Comparison of ENCODE assay signal across 8 mouse cellular contexts in the genomic region with DNA sequence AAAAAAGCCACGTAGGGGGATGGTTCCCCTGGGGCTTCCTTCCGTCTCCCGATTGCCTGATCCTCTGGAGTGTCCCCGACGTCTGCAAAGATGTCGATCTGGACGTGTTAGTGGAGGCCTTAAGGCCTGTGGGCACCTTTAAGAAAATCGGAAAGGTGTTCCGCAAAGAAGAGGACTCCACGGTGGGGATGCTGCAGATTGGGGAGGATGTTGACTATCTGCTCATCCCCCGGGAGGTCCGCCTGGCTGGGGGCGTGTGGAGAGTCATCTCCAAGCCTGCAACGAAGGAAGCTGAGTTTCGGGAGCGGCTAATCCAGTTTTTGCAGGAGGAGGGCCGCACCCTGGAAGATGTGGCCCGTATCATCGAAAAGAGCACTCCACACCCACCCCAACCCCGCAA. TPM values are rescaled to one million over a fixed set of nuclear protein-coding genes. Genes with fewer than 3 reads are reported as not detected.
A peak's percentile ranks its signal among the peaks of the same experiment; 100 is the strongest.
DNase-seq lines count a peak whose midpoint lies in the region; ATAC-seq and TF ChIP-seq lines count a peak whose summit lies in the region.

No protein-coding gene starts in this region.

- 8% methylated on average over 20 of the region's 20 CpGs for WGBS in liver, embryonic 12.5 days (ENCODE audit: insufficient replicate concordance)
- whole genome bisulfite sequencing in stomach, postnatal 0 days: 3% methylated on average over 20 of the region's 20 CpGs

- peak overlapping the region; percentile 63 for H3K27ac ChIP-seq in testis, adult 2 months (ENCODE audit: control insufficient read depth, insufficient read depth, low read depth, low read length)
- H3K27ac ChIP-seq in liver, embryonic 12.5 days: 0 out of 2 replicates have a peak overlapping the region, but pooled peaks have one; percentile 58
- H3K27ac ChIP-seq in stomach, postnatal 0 days (replicated peaks): peak overlapping the region; percentile 85

- H3K27me3 ChIP-seq in testis, adult 2 months (ENCODE audit: control insufficient read depth, insufficient read depth, low read length): no peaks in the 10 kb centered on the region
- peaks cover 16% of the 10 kb centered on the region for H3K27me3 ChIP-seq in liver, embryonic 12.5 days (replicated peaks)
- no peaks in the 10 kb centered on the region for H3K27me3 ChIP-seq in stomach, postnatal 0 days (ENCODE audit: control insufficient read depth, insufficient read depth, low read length)

- TF ChIP-seq POLR2A in testis, adult 2 months (IDR thresholded peaks at IDR 0.05; ENCODE audit: control insufficient read depth, low read depth, low read length): no peak

- H3K4me2 ChIP-seq in liver, embryonic 12.5 days: peak overlapping the region; percentile 69
- H3K4me2 ChIP-seq in stomach, postnatal 0 days (replicated peaks; ENCODE audit: low read depth): peak overlapping the region; percentile 67

- no peaks in the 10 kb centered on the region for H3K36me3 ChIP-seq in testis, adult 2 months (ENCODE audit: control insufficient read depth, insufficient read depth, low read length)
- peaks cover 20% of the 10 kb centered on the region for H3K36me3 ChIP-seq in liver, embryonic 12.5 days
- H3K36me3 ChIP-seq in stomach, postnatal 0 days (ENCODE audit: control insufficient read depth, insufficient read depth, low read length): no peaks in the 10 kb centered on the region

- peaks cover 19% of the 10 kb centered on the region for H3K4me1 ChIP-seq in testis, adult 2 months (ENCODE audit: control insufficient read depth, insufficient read depth, low read length)
- peaks cover 84% of the 10 kb centered on the region for H3K4me1 ChIP-seq in liver, embryonic 12.5 days
- peaks cover 2% of the 10 kb centered on the region; the same call in 1 of the 2 replicates for H3K4me1 ChIP-seq in stomach, postnatal 0 days (replicated peaks; ENCODE audit: control insufficient read depth, insufficient read depth)

- peak; percentile 44 for DNase-seq in embryo, embryonic 11 days
- DNase-seq in embryo, embryonic 10 days (ENCODE audit: low spot score): no peak
- DNase-seq in testis, postnatal 14 days (ENCODE audit: low spot score): no peak
- DNase-seq in stomach, postnatal 0 days (ENCODE audit: low spot score): peak; percentile 20
- DNase-seq in layer of hippocampus, postnatal 10 days (ENCODE audit: low spot score in 2 of 2): no peak

- peak overlapping the region; percentile 70 for H3K4me3 ChIP-seq in testis, adult 2 months (ENCODE audit: control insufficient read depth, low read depth, low read length)
- peak overlapping the region; percentile 60 for H3K4me3 ChIP-seq in liver, embryonic 12.5 days
- H3K4me3 ChIP-seq in stomach, postnatal 0 days (ENCODE audit: low read depth, low read length): peak overlapping the region; percentile 57

- no peaks in the 10 kb centered on the region for H3K9me3 ChIP-seq in liver, embryonic 12.5 days (replicated peaks)
- H3K9me3 ChIP-seq in stomach, postnatal 0 days (ENCODE audit: control insufficient read depth, low read length): no peaks in the 10 kb centered on the region

- no peak for ATAC-seq in liver, embryonic 12.5 days
- ATAC-seq in stomach, postnatal 0 days (ENCODE audit: low FRiP score, low TSS enrichment): no peak
- no peak for ATAC-seq in erythroid progenitor cell, adult 5-6 weeks (replicated peaks; ENCODE audit: low FRiP score, poor library complexity, severe bottlenecking)

- peak overlapping the region; percentile 65 for H3K9ac ChIP-seq in liver, embryonic 12.5 days
- H3K9ac ChIP-seq in stomach, postnatal 0 days (ENCODE audit: low read length): peak overlapping the region; percentile 70

- no peak for TF ChIP-seq CTCF in testis, adult 2 months (IDR thresholded peaks at IDR 0.05; ENCODE audit: control insufficient read depth, insufficient read depth, insufficient replicate concordance, low read depth, low read length)
- no peak for TF ChIP-seq CTCF in stomach, postnatal 0 days (IDR thresholded peaks at IDR 0.05; ENCODE audit: low read depth)

- TF ChIP-seq EP300 in stomach, postnatal 0 days (optimal IDR thresholded peaks at IDR 0.05): no peak

RNA-seq across cellular contexts. Expression of gene Ccdc8, which starts 1.9 kb away (rescaled TPM):
- polyA plus RNA-seq in testis, adult 2 months (2012; rRNA removed): 1.6 TPM in 2 replicates
- polyA plus RNA-seq in liver, embryonic 12.5 days (2016; fragmentation: Nextera tagmentation; extraction: Ambion mirVana): 3.8 and 3.9 TPM in 2 replicates
- polyA plus RNA-seq in stomach, postnatal 0 days (2015; fragmentation: Nextera tagmentation; extraction: Ambion mirVana): 4.7 and 6.7 TPM in 2 replicates
- total RNA-seq in layer of hippocampus, postnatal 10 days (2021): 1 to 10 TPM; 3.7 to 4.4 TPM
- not detected in 2 replicates for total RNA-seq in erythroid progenitor cell, adult 5-6 weeks (2015; ENCODE audit: low replicate concordance)
- not detected in 2 replicates for total RNA-seq in erythroid progenitor cell, adult 5-6 weeks (2017; ENCODE audit: low replicate concordance)

RNA-seq across cellular contexts. Expression of gene Gm42372, which starts 11.5 kb away (rescaled TPM):
- polyA plus RNA-seq in testis, adult 2 months (2012; rRNA removed): 1.8 and 2.4 TPM in 2 replicates
- polyA plus RNA-seq in liver, embryonic 12.5 days (2016; fragmentation: Nextera tagmentation; extraction: Ambion mirVana): 0.07 TPM in 2 replicates
- polyA plus RNA-seq in stomach, postnatal 0 days (2015; fragmentation: Nextera tagmentation; extraction: Ambion mirVana): 0.15 and 0.16 TPM in 2 replicates
- total RNA-seq in layer of hippocampus, postnatal 10 days (2021): 10 to 100 TPM; 42.9 to 44.8 TPM
- total RNA-seq in erythroid progenitor cell, adult 5-6 weeks (2015; ENCODE audit: low replicate concordance): 0.72 TPM in 1 of 2 replicates, not detected in the other
- total RNA-seq in erythroid progenitor cell, adult 5-6 weeks (2017; ENCODE audit: low replicate concordance): 0.13 and 0.53 TPM in 2 replicates

RNA-seq across cellular contexts. Expression of gene Ppp5c, which starts 33.3 kb away (rescaled TPM):
- 80.7 and 84.7 TPM in 2 replicates for polyA plus RNA-seq in testis, adult 2 months (2012; rRNA removed)
- 70.3 and 75.2 TPM in 2 replicates for polyA plus RNA-seq in liver, embryonic 12.5 days (2016; fragmentation: Nextera tagmentation; extraction: Ambion mirVana)
- 51.6 and 57.5 TPM in 2 replicates for polyA plus RNA-seq in stomach, postnatal 0 days (2015; fragmentation: Nextera tagmentation; extraction: Ambion mirVana)
- total RNA-seq in layer of hippocampus, postnatal 10 days (2021): 100 to 1,000 TPM; 142 to 148 TPM
- total RNA-seq in erythroid progenitor cell, adult 5-6 weeks (2015; ENCODE audit: low replicate concordance): 22.6 and 26.3 TPM in 2 replicates
- total RNA-seq in erythroid progenitor cell, adult 5-6 weeks (2017; ENCODE audit: low replicate concordance): 20.7 and 20.9 TPM in 2 replicates

RNA-seq across cellular contexts. Expression of gene Pnmal1, which starts 34.9 kb away (rescaled TPM):
- polyA plus RNA-seq in testis, adult 2 months (2012; rRNA removed): 7.6 and 7.8 TPM in 2 replicates
- 0.05 and 0.08 TPM in 2 replicates for polyA plus RNA-seq in liver, embryonic 12.5 days (2016; fragmentation: Nextera tagmentation; extraction: Ambion mirVana)
- polyA plus RNA-seq in stomach, postnatal 0 days (2015; fragmentation: Nextera tagmentation; extraction: Ambion mirVana): 1.7 and 1.8 TPM in 2 replicates
- total RNA-seq in layer of hippocampus, postnatal 10 days (2021): 10 to 100 TPM; 59.8 to 62.2 TPM
- not detected in 2 replicates for total RNA-seq in erythroid progenitor cell, adult 5-6 weeks (2015; ENCODE audit: low replicate concordance)
- not detected in 2 replicates for total RNA-seq in erythroid progenitor cell, adult 5-6 weeks (2017; ENCODE audit: low replicate concordance)

RNA-seq across cellular contexts. Expression of gene Pnmal2, which starts 49.9 kb away (rescaled TPM):
- 34.2 and 41.6 TPM in 2 replicates for polyA plus RNA-seq in testis, adult 2 months (2012; rRNA removed)
- polyA plus RNA-seq in liver, embryonic 12.5 days (2016; fragmentation: Nextera tagmentation; extraction: Ambion mirVana): 0.41 and 0.75 TPM in 2 replicates
- 4.7 and 4.8 TPM in 2 replicates for polyA plus RNA-seq in stomach, postnatal 0 days (2015; fragmentation: Nextera tagmentation; extraction: Ambion mirVana)
- total RNA-seq in layer of hippocampus, postnatal 10 days (2021): 100 to 1,000 TPM; 229 to 232 TPM
- total RNA-seq in erythroid progenitor cell, adult 5-6 weeks (2015; ENCODE audit: low replicate concordance): not detected in 2 replicates
- not detected in 2 replicates for total RNA-seq in erythroid progenitor cell, adult 5-6 weeks (2017; ENCODE audit: low replicate concordance)

Comparison
In these comparisons a context has a peak if more than half of its experiments do, and no peak if none do; other contexts are left out.
1. DNase-seq: peak in embryo, embryonic 11 days (single experiment) and stomach, postnatal 0 days (single experiment); none in embryo, embryonic 10 days (single experiment), testis, postnatal 14 days (single experiment) and layer of hippocampus, postnatal 10 days (0 of 2).
2. Peak in every context shown above with its lines, with median percentiles within 50 percentile points of each other: H3K27ac ChIP-seq and H3K4me3 ChIP-seq.